Mouse (Mus musculus) hindbrain, embryonic 11.5 days (tissue): ENCODE measurements around the gene Polr3h. TPM values are rescaled to one million over a fixed set of nuclear protein-coding genes. Genes with fewer than 3 reads are reported as not detected.
A peak's percentile ranks its signal among the peaks of the same experiment; 100 is the strongest.

Source experiments
- ATAC-seq: fragments of 200-750 bp; cut with Nextera tagmentation; 2 replicates; pipeline ENCODE4 v1.8.0; 2017; ENCODE audit warnings: mild to moderate bottlenecking, moderate TSS enrichment, moderate library complexity; ENCODE audit not compliant: low FRiP score
- DNase-seq: peaks from one replicate; pipeline ENCODE4 v3.0.0-alpha.2; 2015; ENCODE audit warnings: low spot score
- H3K27ac ChIP-seq: fragments of 300-500 bp; sonication (generic); 2 replicates; pipeline ENCODE4 v1.5.1; 2014; ENCODE audit warnings: mild to moderate bottlenecking, low read depth, low read length
- H3K27me3 ChIP-seq: fragments of 300-500 bp; sonication (generic); 2 replicates; pipeline ENCODE4 v1.6.1; 2014; ENCODE audit warnings: mild to moderate bottlenecking, low read length, moderate library complexity, mixed read lengths; ENCODE audit not compliant: control insufficient read depth, insufficient read depth
- H3K36me3 ChIP-seq: fragments of 300-500 bp; sonication (generic); 2 replicates; pipeline ENCODE4 v1.6.1; 2014; ENCODE audit warnings: mild to moderate bottlenecking, low read length, moderate library complexity, mixed read lengths; ENCODE audit not compliant: control insufficient read depth, insufficient read depth
- H3K4me1 ChIP-seq: fragments of 300-500 bp; sonication (generic); replicated peaks from 2 replicates; pipeline ENCODE4 v1.6.1; 2014; ENCODE audit warnings: low read length, mixed read lengths; ENCODE audit not compliant: control insufficient read depth, insufficient read depth
- H3K4me2 ChIP-seq: fragments of 300-500 bp; sonication (generic); replicated peaks from 2 replicates; pipeline ENCODE4 v1.6.1; 2014; ENCODE audit warnings: mild to moderate bottlenecking, low read depth, low read length
- H3K4me3 ChIP-seq: fragments of 300-500 bp; sonication (generic); 2 replicates; pipeline ENCODE4 v1.5.1; 2014; ENCODE audit warnings: low read depth, low read length
- H3K9ac ChIP-seq: fragments of 300-500 bp; sonication (generic); 2 replicates; pipeline ENCODE4 v1.6.1; 2014; ENCODE audit warnings: low read depth, low read length
- H3K9me3 ChIP-seq: fragments of 300-500 bp; sonication (generic); 2 replicates; pipeline ENCODE4 v1.6.1; 2016; ENCODE audit warnings: low read length; ENCODE audit not compliant: control insufficient read depth
- WGBS: fragments of 180-500 bp; shearing (Covaris S2); extraction: QIAGEN DNeasy Blood & Tissue Kit; methylation state at CpG from one replicate; pipeline ENCODE4 v1.1.7; 2014; 5-methylcytosine and 5-hydroxymethylcytosine counted together
- polyA plus RNA-seq: library from polyadenylated mRNA; unstranded; fragments of >200 nt; fragmentation: Nextera tagmentation; extraction: Ambion mirVana; gene quantifications from 2 replicates; pipeline ENCODE4 v1.2.1, GENCODE M21; 2014

Polr3h gene
- polyA plus RNA-seq, 1 experiment from 2014 or later, result 66.2 TPM

- Histone ChIP-seq H3K36me3 (no peaks in the 10 kb centered on the region; the same call in 1 of the 2 replicates), H3K4me2 (peak overlapping the region; percentile 90), H3K4me1 (no peaks in the 10 kb centered on the region), H3K27me3 (no peaks in the 10 kb centered on the region), H3K4me3 (peak overlapping the region; percentile 69), H3K9ac (peak overlapping the region; percentile 69), H3K27ac (peak overlapping the region; percentile 63), H3K9me3 (no peaks in the 10 kb centered on the region)
- peak; percentile 15; the same call in 1 of the 2 replicates for ATAC-seq
- DNase-seq, result peak; percentile 94
- whole genome bisulfite sequencing, result under 1% methylated on average over 23 of the region's 23 CpGs
Measured at GRCm38 (mm10) chr15:81858138-81858516, 67.9 kb downstream of the Polr3h start.

GRCm38 (mm10) chr15:81857724-81858116 lies 68.3 kb downstream of the Polr3h start:
- DNase-seq (no peak), ATAC-seq (no peak)
- H3K9ac ChIP-seq, result peak overlapping the region; percentile 69
- no peaks in the 10 kb centered on the region for H3K27me3 ChIP-seq
- peak overlapping the region; percentile 90 for H3K4me2 ChIP-seq
- WGBS, result under 1% methylated on average over 28 of the region's 33 CpGs
- H3K9me3 ChIP-seq, result no peaks in the 10 kb centered on the region
- peak overlapping the region; percentile 69 for H3K4me3 ChIP-seq
- peak overlapping the region; percentile 24; the same call in 1 of the 2 replicates for H3K27ac ChIP-seq
- no peaks in the 10 kb centered on the region for H3K4me1 ChIP-seq
- no peaks in the 10 kb centered on the region; the same call in 1 of the 2 replicates for H3K36me3 ChIP-seq

DNA sequence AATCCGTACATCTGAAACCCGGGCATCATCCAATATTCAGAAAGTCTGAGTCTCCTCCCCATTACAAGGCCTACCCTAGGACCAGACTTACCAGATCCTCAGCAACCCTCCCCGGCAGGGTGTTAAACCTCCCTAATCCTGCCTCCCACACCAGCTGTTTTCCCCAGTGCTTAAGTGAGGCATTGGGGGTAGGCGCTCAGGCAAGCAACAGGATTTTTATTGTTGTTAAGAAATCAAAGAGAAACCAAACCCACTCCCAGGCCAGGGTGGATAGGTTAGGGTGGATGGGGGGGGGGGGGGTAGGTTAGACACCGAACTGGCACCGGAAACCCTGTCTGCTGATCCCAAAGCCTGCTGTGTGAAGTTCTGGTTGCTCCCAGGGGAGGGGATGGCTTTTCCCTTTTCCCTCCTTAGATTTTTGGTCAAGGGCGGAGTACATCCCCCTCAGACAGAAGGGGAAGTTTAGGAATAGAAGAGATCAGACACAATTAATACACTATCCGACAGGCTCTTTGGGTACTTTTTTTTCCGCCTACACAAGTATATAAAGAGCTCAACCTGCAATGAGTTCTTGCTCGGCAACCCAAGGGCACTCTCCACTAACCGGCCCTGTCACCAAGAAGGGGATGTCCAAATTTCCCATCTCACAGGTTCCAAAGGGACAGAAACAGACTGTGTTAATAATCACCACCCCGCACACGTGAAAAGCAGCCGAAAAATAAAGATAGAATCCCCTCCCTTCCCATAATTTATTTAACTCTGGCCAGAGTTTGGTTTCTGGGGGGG lies 68.9 kb downstream of the Polr3h start:
- peak overlapping the region; percentile 75; the same call in 1 of the 2 replicates for H3K27ac ChIP-seq
- WGBS, result 2% methylated on average over 14 of the region's 14 CpGs
- H3K27me3 ChIP-seq, result no peaks in the 10 kb centered on the region
- DNase-seq, result peak; percentile 30
- no peaks in the 10 kb centered on the region for H3K4me1 ChIP-seq
- peak overlapping the region; percentile 69 for H3K9ac ChIP-seq
- ATAC-seq, result no peak
- no peaks in the 10 kb centered on the region; the same call in 1 of the 2 replicates for H3K36me3 ChIP-seq
- peak overlapping the region; percentile 90 for H3K4me2 ChIP-seq
- peak overlapping the region; percentile 69 for H3K4me3 ChIP-seq
- no peaks in the 10 kb centered on the region for H3K9me3 ChIP-seq

DNA sequence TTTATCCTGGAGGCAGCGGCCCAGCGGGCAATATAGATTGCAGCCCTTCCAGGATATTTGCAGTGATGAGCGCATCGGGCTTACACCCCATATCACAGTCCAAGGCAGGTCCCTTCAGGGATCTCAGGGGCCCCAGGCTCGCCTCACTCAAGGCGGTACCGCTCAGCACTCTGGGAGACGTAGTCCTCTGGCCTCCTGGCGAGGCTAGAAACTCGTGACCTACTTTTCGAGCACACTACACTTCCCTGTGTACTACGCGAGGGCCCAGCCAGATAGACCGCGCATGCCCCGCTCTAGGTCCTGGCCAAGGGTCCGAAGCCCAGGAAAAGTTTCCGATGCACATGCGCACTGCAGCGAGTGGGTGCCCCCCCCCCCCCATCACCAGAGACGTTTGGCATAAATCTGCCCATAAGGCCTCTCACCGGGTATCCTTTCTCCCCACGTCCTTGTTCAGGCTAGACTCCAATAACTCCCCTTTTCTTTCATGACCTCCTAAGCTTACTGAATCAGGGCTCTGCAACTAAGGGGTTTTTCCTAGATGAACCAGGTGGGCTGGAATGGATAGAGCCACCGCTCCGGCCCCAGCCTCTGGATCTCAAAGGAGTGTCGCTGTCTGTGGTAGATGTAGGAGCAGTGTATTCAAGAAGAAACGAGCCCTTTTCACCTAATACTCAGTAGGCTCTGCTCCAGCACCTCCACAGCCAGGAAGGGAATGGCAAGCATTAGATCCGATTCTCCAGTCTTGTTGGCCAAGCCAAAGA lies 69.8 kb downstream of the Polr3h start:
- DNase-seq, result peak; percentile 90
- Histone ChIP-seq H3K9ac (peak overlapping the region; percentile 69), H3K4me3 (peak overlapping the region; percentile 69), H3K9me3 (no peaks in the 10 kb centered on the region), H3K4me2 (peak overlapping the region; percentile 90), H3K27ac (peak overlapping the region; percentile 75), H3K4me1 (no peaks in the 10 kb centered on the region), H3K27me3 (no peaks in the 10 kb centered on the region), H3K36me3 (peaks cover 2% of the 10 kb centered on the region; the same call in 1 of the 2 replicates)
- under 1% methylated on average over 28 of the region's 28 CpGs for WGBS
- peak; percentile 90 for ATAC-seq

- no peak overlapping the region for H3K27ac ChIP-seq
- no peaks in the 10 kb centered on the region for H3K4me1 ChIP-seq
- no peaks in the 10 kb centered on the region for H3K9me3 ChIP-seq
- no peak for ATAC-seq
- DNase-seq, result no peak
- WGBS, result 95% methylated on average over 7 of the region's 7 CpGs
- no peak overlapping the region for H3K4me3 ChIP-seq
- no peak overlapping the region for H3K9ac ChIP-seq
- no peak overlapping the region for H3K4me2 ChIP-seq
- no peaks in the 10 kb centered on the region for H3K27me3 ChIP-seq
- H3K36me3 ChIP-seq, result peaks cover 6% of the 10 kb centered on the region; the same call in 1 of the 2 replicates
Measured at GRCm38 (mm10) chr15:81853081-81853480, 73.0 kb downstream of the Polr3h start.

GRCm38 (mm10) chr15:81852411-81853000 lies 73.5 kb downstream of the Polr3h start:
- WGBS, result 91% methylated on average over 9 of the region's 9 CpGs

GRCm38 (mm10) chr15:81851375-81851774 lies 74.7 kb downstream of the Polr3h start:
- no peak for DNase-seq
- Histone ChIP-seq H3K9ac (no peak overlapping the region), H3K4me1 (no peaks in the 10 kb centered on the region), H3K36me3 (peaks cover 9% of the 10 kb centered on the region; the same call in 1 of the 2 replicates), H3K27ac (no peak overlapping the region), H3K27me3 (no peaks in the 10 kb centered on the region), H3K4me3 (no peak overlapping the region), H3K4me2 (no peak overlapping the region), H3K9me3 (no peaks in the 10 kb centered on the region)
- no peak for ATAC-seq
- 96% methylated on average over 15 of the region's 15 CpGs for WGBS

More at GRCm38 (mm10) chr15:81852411-81853000, 73.5 kb downstream of the Polr3h start:
- H3K9ac ChIP-seq, result no peak overlapping the region
- H3K27ac ChIP-seq, result no peak overlapping the region
- no peak overlapping the region for H3K4me2 ChIP-seq
- H3K4me1 ChIP-seq, result no peaks in the 10 kb centered on the region
- ATAC-seq (no peak), DNase-seq (no peak)
- H3K36me3 ChIP-seq, result peaks cover 9% of the 10 kb centered on the region; the same call in 1 of the 2 replicates
- H3K9me3 ChIP-seq, result no peaks in the 10 kb centered on the region
- H3K27me3 ChIP-seq, result no peaks in the 10 kb centered on the region
- no peak overlapping the region for H3K4me3 ChIP-seq

DNA sequence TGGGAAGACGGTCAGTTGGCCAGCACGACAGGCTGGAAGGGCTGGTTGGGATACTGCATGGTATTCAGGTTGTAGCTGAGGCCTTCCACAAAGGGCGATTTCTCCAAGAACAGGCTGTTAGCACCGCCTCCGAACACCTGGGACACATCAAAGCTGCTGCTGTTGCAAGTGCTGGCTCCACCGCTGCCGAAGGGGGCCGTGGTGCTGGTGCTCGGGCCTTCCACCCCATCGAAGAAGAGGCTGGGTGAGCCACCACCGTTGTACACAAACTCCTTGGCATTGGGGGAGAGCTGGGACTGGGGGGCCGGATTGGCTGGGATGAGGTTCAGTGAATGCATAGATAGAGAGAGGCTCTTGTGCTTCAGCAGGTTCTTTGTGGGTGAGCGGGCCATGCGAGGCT lies 75.3 kb downstream of the Polr3h start:
- 89% methylated on average over 14 of the region's 14 CpGs for WGBS
- no peaks in the 10 kb centered on the region for H3K9me3 ChIP-seq
- no peaks in the 10 kb centered on the region for H3K4me1 ChIP-seq
- no peak overlapping the region for H3K9ac ChIP-seq
- H3K36me3 ChIP-seq, result peaks cover 9% of the 10 kb centered on the region; the same call in 1 of the 2 replicates
- DNase-seq, result no peak
- H3K4me3 ChIP-seq, result no peak overlapping the region
- H3K27me3 ChIP-seq, result no peaks in the 10 kb centered on the region
- no peak for ATAC-seq
- H3K4me2 ChIP-seq, result no peak overlapping the region
- no peak overlapping the region for H3K27ac ChIP-seq
